Mouse (Mus musculus) CH12.LX (cell line): ENCODE results near the gene Cldn20.

ENCODE experiments used
- CTCF ChIP-seq, 2 experiments: IDR thresholded peaks in 1 of 2; conservative IDR thresholded peaks in 1 of 2; 2 replicates each; pipeline ENCODE4 v1.5.1; 2011 to 2012; ENCODE audit warnings: low read depth in 2 of 2, low read length in 2 of 2, improper control_type of control experiment in 1 of 2, inconsistent platforms in 1 of 2, mild to moderate bottlenecking in 1 of 2, moderate library complexity in 1 of 2
- MAZ ChIP-seq: IDR thresholded peaks from 2 replicates; pipeline ENCODE4 v1.6.1; 2012; ENCODE audit warnings: low read depth, mild to moderate bottlenecking, inconsistent platforms, low read length, improper control_type of control experiment, moderate library complexity

GRCm38 (mm10) chr17:3530549-3530948 lies 1.8 kb upstream of the Cldn20 start:
- TF ChIP-seq CTCF (conservative IDR thresholded peaks at IDR 0.05 in 1 of 2, IDR thresholded peaks at IDR 0.05 in 1 of 2; ENCODE audit: low read depth in 2 of 2, low read length in 2 of 2) (no peak), MAZ (no peak)
